Mouse (Mus musculus) brain, embryonic 18.5 days (tissue): ENCODE data around the gene Mchr1.
A peak's percentile ranks its signal among the peaks of the same experiment; 100 is the strongest.
"Not testable (repeated sequence)": the region's sequence is repeated elsewhere in the genome, so short reads cannot be mapped to it uniquely, and the experiment has no call there.

ENCODE experiments used
- DNase-seq: peaks from one replicate; pipeline ENCODE4 v3.0.0-alpha.2; 2012; ENCODE audit warnings: low read depth, low spot score

Mchr1 gene

DNA sequence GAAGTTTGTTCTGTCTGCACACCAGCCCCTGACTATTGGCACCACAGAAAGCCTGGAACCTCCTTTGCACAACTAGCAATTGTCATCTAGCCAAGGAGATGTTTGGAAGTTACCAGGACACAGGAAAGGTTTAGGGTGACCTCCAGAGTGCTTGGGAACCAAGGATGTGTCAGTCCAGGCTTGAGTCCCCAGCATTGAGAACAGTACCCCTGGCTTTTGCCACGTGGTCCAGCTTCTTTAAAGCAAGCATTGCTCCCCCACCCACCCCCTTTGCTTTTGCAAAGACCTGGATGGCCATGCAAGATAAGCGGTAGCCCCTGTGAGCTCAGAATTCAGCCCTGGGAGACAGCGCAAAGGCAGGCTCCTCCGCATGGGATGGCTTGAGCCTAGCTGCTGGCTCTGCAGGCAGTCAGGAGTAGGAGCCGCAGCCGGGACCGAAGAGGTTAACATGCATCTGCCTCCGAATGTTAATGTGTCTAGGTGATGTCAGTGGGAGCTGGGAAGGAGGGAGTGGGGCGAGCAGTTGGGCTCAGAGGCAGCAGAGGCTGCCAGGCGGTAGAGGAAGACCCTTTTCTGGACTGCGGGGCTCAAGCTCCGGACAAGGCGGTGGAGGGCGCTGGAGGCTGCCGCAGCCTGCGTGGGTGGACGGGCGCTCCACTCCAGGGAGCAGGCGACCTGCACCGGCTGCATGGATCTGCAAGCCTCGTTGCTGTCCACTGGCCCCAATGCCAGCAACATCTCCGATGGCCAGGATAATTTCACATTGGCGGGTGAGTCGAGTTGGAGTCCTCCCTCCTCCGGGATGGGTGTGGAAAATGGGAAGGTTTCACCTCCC lies at the start of gene Mchr1:
Gene Mchr1, plus strand, starts transcription at position 414 of the 835 bp plus-strand sequence.
- peak; percentile 37 for DNase-seq

DNA sequence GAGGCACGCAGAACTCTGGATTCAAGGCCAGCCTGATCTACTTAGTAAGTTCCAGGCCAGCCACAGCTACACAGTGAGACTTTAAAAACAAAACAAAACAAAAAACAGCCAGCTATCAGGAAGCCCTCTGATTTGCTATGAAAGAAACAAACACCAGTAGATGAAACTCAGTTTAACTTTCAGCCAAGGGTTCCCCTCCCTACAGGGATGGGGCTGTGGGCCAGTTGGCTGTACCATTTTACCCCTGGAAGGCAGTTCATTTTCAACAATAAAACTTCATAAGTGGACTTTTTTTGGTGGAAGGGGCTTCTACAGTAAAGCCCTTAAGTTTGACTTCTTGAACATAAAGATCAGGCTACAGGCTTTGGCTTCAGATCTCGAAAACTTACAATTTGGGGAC lies 46.2 kb upstream of the Mchr1 start:
- DNase-seq: no peak

- no peak for DNase-seq
Observed at GRCm38 (mm10) chr15:81190011-81190629, 45.2 kb upstream of the Mchr1 start.

GRCm38 (mm10) chr15:81190630-81191178 lies 44.6 kb upstream of the Mchr1 start, which contains the start of gene Mrtfa:
Gene Mrtfa, minus strand, starts transcription at chr15:81190757.
- peak; percentile 99 for DNase-seq

GRCm38 (mm10) chr15:81191303-81191702 lies 44.0 kb upstream of the Mchr1 start:
- no peak for DNase-seq

DNA sequence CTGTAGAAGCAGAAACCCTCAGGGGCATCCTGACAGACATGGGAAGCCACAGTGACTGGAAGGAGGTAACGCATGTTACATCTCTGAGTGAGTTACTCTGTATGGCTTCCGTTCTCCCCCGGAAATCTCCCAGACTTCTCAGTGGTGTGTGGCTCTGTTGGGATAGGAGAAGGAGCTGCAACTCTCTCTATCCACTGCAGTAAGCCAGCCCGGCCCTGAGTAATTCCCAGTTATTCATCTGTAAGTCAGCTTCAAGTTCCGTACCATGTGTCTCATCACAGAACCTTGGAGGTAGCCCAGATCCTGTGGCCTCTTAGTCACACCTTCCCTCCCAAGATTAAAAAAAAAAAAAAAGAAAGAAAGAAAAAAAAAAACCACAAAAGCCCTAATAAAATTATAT lies 43.0 kb upstream of the Mchr1 start:
- DNase-seq: no peak

- no peak for DNase-seq
Observed at GRCm38 (mm10) chr15:81192858-81193257, 42.4 kb upstream of the Mchr1 start.

GRCm38 (mm10) chr15:81194791-81195190 lies 40.5 kb upstream of the Mchr1 start:
- no peak for DNase-seq

DNA sequence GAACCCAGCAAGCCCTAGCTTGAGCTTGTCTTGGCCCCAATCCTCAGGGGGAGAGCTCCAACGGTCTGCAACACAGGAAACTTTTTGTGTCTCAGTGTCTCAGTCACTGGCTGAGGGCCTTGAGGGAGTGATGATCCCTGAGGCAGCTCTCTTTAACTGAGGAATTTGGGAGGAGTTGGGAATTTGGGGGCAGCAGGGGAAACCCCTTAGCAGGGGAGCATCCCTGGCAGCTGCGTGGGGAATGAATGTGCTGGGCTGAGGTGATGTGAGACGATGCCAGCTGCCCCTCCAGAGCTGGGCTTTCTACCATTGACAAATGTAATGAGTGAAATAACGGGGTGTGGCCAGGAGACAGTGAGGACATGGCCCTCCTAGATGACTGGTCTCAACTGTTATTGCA lies 39.9 kb upstream of the Mchr1 start:
- DNase-seq: no peak

DNA sequence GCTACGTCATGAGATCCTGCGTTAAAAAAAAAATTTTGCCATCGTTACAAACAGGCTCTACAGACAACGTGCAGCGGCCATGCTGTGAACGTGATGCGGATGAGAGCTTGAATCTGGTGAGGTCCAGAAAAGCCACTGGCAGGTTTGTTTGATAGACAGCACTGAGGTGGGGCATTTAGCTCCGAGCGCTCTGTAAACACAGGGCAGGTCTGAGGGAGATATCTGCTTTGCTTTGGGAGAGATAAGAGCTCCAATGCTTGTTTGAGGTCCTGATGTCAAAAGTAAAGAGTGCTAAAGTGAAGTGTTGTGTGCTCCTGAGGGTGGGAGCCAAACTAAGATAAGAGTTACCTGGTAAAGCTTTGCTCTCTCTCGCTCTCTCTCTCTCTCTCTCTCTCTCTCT lies 38.1 kb upstream of the Mchr1 start:
- no peak for DNase-seq

DNA sequence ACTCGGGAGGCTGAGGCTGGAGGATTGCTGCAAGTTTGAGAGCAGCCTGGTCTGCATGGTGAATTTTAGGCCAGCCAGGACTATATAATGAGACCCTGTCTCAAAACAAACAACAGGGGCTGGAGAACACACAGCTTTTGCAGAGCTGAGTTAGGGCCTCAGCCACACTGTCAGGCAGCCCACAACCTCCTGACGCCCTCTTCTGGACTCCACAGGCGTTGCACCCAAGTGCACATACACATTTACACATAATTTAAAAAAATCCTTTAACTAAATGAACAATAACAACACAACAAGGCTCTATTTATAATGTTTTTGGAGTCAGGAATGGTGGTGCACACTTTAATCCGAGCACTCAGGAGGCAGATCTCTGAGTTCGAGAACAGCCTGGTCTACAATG lies 36.9 kb upstream of the Mchr1 start:
- no peak for DNase-seq

GRCm38 (mm10) chr15:81199372-81199959 lies 35.8 kb upstream of the Mchr1 start:
- peak; percentile 46 for DNase-seq

GRCm38 (mm10) chr15:81202462-81202861 lies 32.8 kb upstream of the Mchr1 start:
- no peak for DNase-seq

DNA sequence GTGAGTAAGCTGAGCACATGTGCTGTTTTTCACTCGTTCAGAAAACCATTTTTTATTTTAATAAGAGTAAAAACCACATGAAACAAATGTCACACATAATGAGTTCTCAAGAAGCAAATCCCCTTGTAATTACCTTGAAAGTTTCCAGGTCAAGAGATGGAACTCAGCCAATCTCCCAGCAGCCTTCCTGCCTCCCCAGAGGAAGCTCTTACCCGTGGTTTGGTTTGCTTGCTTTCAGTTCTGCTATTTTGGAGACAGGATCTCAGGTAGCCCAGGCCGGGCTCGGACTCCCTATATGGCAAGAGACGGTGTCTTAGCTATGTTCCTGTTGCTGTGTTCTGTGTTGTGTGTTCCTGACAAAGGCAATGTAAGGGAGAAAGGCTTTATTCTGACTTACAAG lies 24.8 kb upstream of the Mchr1 start:
- no peak for DNase-seq

DNA sequence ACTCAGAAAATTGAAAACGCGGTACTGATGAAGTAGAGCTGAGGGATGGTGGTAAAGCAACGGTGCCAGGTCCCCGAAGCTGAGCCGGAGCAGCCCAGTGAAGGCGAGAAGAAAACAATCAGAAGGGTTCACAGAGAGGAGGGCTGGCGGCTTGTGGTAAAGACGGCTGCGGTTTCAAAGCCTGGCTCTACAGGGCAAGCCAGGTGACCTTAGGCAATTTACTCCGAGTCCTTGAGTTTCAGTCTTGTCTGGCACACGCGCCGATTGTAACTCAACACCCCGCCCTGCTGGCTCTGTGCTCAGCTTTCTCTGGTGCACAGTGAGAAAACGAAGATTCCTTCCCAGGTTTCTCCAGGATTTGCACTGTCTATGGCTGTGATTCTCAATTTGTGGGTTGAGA lies 22.3 kb upstream of the Mchr1 start:
- DNase-seq: no peak

DNA sequence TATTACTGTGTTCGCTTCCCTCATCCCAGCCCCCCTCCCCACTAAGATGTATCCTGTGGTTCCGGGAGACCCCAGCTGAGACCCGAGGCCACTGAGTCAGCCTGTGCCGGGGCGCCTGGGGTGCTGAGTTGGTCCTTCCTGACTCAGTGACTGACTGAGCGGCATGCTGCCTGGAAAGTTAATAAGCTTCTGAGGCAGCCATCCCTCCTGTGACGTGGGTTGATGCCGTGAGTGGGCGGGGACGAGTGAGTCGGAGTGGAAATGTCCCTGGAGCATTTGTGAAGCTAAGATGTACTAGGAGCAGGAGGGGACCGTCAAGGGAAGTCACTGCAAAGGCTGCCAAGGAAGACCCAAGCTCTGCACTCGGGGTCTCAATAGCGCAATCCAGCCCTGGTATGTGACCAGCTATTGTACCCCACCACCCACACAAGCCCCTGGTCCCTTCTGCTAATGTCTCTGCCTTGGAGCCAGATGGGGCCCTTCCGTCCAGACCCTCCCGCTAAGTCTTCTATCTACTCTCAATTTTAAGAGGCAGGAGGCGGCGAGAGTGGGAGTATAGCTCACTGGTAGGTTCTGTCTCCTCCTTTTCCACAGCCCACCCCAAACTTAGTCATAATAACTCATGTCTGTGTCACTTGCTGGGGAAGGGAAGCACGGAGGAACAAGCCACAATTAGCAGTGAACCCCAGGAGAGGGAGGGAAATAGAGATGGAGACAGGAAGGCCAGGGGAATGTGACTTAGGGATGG lies 18.2 kb upstream of the Mchr1 start:
- DNase-seq: no peak

DNA sequence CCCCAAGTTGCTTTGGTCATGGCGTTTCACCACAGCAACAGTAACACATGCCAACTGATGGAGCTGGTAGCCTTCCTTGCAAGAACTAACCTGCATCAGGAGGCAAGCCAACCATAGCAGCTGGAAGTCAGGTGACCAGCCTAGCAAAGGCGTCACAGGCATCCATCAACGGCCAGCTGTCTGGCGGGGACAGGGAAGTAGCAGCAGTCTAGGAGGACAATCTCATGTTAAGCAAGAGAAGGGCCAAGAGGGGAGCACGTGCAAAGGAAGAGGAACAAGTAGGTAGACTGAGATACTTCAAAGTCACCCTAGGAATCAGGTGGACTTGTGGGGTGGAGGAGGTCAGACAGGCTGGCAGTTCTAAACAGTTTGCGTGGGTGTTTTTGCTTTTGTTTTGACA lies 16.2 kb upstream of the Mchr1 start:
- no peak for DNase-seq

DNA sequence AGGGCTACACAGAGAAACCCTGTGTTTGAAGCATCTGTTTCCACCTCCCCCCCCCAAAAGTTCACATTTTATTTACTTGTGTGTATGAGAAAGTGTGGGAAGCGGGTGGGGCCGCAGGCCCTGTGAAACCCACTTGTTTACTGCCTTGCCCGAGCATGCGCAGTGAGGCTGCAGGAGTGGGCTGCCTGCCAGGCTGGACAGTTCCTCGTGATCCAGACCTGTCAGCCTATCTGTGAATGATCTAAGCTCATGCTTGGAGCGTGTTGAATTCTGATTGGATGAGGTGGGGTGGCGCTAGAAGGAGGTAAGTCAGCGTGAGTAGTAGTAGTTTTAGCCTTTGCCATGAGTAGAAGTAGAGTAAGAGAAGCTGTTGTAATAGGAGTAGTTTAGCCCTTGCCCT lies 15.2 kb upstream of the Mchr1 start:
- not testable (repeated sequence) for DNase-seq

DNA sequence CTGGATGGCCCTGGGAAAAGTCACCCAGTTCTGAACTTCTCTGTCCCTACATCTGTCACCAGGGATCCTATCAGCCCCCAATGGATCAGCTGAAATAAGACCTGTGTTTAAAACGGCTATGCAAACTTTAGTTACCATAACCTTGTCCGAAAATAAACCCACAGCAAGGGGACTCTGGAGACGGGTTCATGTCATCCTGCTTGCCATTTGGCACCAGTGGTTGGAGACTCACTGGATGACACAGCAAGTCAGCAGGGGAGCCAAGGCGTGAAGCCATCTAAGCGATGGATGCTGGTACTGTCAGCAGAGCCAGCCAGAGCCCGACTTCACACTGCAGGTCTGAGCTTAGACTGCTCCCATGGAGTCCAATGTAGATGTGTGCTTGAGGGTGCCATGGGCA lies 13.9 kb upstream of the Mchr1 start:
- DNase-seq: no peak

DNA sequence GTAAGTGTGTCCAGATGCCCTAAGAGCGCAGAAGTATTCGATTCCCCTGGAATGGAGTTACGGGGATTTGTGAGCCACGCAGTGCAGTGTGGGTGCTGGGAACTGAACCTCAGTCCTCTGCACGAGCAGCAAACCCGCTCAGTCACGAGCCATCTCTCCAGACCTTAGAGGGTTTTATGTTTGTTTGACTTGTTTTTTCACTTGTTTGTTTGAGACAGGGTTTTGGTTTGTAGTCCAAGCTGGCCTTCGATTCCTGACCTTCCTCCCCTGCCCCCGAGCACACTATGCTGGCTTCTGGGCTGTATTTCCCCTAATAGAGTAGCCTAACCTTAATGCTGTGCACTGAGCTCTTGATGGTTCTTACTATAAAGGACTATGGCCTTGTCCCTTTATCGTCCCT lies 10.3 kb upstream of the Mchr1 start:
- DNase-seq: no peak

DNA sequence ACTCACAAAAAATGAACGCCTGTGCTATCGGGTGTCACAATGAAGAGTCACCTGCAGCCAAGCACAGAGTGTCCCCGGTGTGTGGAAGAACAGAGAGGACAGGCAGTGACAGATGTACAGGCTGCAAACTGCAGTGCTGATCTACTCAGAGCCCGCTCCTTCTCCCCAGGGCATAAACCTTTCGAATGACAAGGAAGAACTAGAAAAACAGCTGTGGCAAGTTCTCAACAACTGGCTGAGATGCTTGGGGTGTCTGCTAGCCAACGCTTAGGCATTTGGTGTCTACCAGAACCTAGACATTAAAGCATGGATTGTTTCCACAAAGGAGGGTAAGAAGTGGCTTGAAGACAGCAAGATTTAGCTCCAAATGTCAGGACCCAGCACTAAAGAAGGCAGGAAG lies 9.6 kb upstream of the Mchr1 start:
- no peak for DNase-seq

GRCm38 (mm10) chr15:81226796-81227195 lies 8.5 kb upstream of the Mchr1 start:
- no peak for DNase-seq
